Mouse (Mus musculus): ENCODE data around the gene C77080.

C77080 gene

GRCm38 (mm10) chr4:129218569-129219175 lies 42.5 kb downstream of the C77080 start:
- no peak for DNase-seq (ENCODE audit: low read depth)

GRCm38 (mm10) chr4:129212486-129212885 lies 48.7 kb downstream of the C77080 start:
- peak; percentile 32 for DNase-seq (ENCODE audit: low read depth)

GRCm38 (mm10) chr4:129211461-129211860 lies 49.7 kb downstream of the C77080 start:
- no peak for DNase-seq (ENCODE audit: low read depth)

GRCm38 (mm10) chr4:129209504-129209903 lies 51.7 kb downstream of the C77080 start:
- DNase-seq (ENCODE audit: low read depth), result peak; percentile 37

DNA sequence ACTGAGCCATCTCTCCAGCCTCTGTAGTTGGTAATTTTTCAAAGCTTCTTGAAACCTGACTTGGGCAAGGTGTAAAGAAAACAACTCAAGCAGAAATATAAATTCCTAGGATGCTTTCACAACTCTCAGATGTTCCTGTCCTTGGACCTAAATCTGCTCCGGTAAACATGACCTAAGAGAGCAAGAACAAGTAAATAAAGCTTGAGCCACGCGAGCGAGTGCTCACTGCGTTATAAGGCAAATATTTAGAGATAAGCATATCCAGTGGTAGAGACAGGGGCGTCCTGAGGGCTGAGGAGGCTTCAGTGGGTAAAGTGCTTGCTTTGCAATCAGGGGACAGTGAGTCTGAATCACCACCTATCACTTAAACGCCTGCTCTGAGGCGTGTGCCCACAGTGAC lies 54.4 kb downstream of the C77080 start:
- no peak for DNase-seq (ENCODE audit: low read depth)

DNA sequence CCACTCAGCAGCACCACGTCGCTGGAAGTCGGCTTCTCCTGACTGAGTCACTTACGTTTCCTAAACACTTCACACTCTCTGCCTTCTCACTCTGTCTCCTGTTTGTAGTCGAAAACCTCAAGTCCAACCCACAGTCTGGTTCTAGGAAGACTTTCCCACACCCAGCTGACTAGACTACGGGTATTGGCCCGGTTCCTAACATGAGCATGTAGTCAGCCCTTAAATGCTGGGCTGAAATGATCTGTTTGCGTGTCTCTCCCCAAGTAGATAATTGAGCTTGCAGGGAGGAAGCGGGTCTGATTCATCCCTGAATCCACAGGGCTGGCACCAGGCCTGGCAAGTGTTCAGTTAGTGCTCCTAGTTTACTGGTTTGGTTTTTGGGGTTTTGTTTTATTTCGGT lies 56.5 kb downstream of the C77080 start:
- DNase-seq (ENCODE audit: low read depth), result no peak

GRCm38 (mm10) chr4:129197514-129197913 lies 63.7 kb downstream of the C77080 start:
- no peak for DNase-seq (ENCODE audit: low read depth)

GRCm38 (mm10) chr4:129194280-129194679 lies 66.9 kb downstream of the C77080 start:
- no peak for DNase-seq (ENCODE audit: low read depth)

GRCm38 (mm10) chr4:129191691-129192090 lies 69.5 kb downstream of the C77080 start:
- DNase-seq (ENCODE audit: low read depth), result no peak

- DNase-seq (ENCODE audit: low read depth), result peak; percentile 16
Measured at GRCm38 (mm10) chr4:129190538-129190937, 70.7 kb downstream of the C77080 start.

DNA sequence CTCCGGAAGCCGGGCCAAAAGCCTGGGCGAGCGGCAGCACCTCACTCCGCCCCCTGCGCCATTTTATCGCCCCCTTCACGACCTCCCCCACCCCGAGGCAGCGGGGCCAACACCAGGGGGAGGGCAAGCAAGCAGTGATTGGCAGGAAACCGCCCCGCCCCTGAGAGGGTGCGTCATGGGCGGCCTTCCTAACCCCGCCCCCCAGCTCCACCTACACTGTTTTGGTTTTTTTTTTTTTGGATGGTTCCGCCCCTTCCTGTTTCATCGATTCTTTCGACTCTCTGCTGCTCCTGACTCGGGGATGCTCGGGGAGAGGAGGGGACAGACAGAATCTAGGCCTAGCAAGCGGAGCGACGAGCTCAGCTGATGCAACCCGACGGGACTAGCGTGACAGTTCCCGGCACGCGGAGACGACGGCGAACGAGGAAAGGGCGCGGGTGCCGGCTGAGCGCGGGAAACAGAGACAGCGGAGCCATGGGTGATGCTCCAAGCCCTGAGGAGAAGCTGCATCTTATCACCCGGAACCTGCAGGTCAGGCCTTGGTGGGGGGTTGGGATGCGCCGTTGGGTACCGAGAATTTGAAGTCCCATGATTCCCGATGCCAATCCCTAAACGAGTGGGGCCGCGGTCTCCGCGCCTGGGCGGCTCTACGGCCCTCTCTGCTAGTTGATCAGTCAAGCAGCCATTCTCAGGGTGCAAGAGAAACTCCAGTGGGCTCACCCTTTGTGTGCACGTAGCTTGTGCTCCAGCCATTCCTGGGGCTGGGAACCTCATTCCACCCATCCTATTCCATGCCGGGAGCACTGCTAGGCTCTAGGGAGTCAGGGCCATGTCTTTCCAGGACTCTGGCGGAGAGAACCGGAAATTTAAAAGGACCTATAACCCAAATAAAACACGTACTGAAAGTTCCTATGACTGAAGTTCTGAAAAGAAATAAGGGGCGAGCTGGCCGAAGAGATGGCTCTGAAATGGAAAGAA lies 71.4 kb downstream of the C77080 start, which contains the start of the genes S100pbp and Yars:
Gene S100pbp (minus strand): TSS at position 186 of the 978 bp plus-strand sequence.
Gene Yars (plus strand): TSS at position 219 of the 978 bp plus-strand sequence.
- peak; percentile 99 for DNase-seq (ENCODE audit: low read depth)

- DNase-seq (ENCODE audit: low read depth), result peak; percentile 61
Measured at GRCm38 (mm10) chr4:129188803-129189541, 72.2 kb downstream of the C77080 start.

- peak; percentile 13 for DNase-seq (ENCODE audit: low read depth)
Measured at GRCm38 (mm10) chr4:129188041-129188659, 73.1 kb downstream of the C77080 start.

- peak; percentile 37 for DNase-seq (ENCODE audit: low read depth)
Measured at GRCm38 (mm10) chr4:129179560-129179959, 81.6 kb downstream of the C77080 start.

- no peak for DNase-seq (ENCODE audit: low read depth)
Measured at GRCm38 (mm10) chr4:129172529-129172928, 88.7 kb downstream of the C77080 start.
